Mouse (Mus musculus) liver (tissue): ENCODE results near the gene Scamp1.

Source experiments
- DNase-seq: peaks from one replicate; pipeline ENCODE4 v3.0.0-alpha.2; 2020; ENCODE audit warnings: mixed read lengths

Scamp1 gene

DNA sequence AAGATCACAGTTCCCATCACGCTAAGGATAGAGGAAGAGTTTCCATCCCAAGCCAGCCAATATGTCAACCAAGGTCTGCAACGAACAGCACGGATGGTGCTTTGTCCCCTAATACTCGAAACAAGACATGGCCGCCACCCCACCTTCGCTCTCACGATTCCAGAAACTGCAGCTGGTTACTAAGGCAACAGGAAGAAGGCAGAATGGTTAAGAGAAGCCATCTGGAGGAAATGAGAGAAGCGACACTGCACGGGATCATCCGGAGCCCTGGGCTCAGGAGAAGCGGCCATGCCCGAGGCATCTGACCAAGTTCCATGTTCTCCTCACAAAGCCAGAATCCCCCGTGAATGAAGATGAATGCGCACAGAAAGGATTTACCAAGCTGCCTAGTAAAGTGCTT is 62.0 kb downstream of the Scamp1 start:
- no peak for DNase-seq

DNA sequence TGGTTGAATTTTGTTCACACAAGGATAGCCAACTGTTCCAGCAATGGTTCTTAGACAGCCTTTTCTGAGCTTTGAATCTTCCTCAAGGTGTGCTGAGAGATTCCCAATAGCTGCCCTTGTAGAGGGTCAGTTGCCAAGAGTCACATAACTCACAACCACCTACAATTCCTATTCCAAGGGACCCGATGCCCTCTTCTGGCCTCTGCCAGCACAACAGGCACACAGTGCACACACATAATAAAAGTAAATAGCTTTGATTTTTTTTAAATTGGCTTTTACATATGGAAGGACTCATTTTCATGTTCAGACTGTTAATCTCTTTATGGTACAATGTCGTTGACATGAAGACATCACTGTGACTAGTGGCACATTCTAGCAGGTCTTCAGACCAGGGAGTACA is 72.9 kb downstream of the Scamp1 start:
- no peak for DNase-seq

GRCm38 (mm10) chr13:94212179-94212578 is 73.5 kb downstream of the Scamp1 start:
- DNase-seq = no peak

DNA sequence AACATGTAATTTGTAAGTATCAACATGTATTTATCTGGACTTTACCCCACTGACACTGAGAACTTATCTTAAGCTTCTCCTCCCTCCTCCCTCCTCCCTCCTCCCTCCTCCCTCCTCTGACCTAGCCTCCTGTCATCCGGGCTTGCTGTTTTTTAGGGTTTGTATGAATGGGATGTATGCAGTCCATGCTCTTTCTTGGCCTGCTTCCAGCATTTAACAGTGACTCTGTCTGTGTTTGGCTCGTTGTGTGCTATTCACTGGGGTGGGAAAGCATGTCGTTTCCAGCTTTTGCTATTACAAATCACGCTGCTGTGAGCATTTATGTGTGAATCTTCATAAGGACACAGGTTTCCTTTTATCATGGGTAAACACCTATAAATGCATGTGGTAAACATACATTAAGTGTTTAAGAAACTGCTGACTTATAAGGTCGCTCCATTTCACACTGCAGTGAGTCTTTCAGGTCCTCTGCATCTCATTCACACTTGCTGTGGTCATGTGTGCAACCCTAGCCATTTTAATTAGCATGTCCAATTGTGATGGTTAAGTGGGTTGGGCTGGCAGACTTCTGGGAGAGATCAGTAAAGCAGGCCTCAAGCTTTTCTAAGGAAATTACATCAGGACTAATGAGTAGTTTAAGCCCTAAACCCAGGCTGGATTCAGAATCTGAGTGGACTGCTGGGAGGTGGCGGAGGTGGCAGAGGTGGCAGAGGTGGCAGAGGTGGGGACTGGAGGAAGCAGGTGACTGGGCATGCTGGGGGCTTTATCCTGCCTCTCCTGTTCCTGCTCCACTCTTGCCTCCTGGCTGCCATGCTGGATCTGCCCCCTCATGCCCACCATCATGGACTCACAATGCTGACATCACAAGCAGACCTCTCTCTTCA is 74.2 kb downstream of the Scamp1 start:
- DNase-seq = no peak

- DNase-seq = no peak
These were observed 76.8 kb downstream of the Scamp1 start for GRCm38 (mm10) chr13:94208892-94209291.

DNA sequence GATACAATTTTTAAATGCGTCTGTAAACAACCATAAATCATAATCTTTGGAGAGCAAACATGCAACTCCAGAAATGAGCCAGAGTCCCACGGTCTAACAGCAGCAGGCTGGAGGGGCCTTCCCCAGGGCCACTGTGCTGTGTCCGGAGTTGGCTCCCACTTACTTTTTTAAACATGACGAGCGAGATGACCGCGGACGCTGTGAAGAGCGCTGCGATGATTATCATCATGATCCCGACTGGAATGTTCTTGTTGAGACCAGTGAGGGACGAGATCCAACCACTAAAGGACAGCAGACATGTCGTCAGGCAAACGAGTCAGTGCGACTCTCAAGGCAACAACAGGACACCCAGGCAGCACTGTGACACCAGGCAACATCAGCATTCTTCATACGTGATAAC is 77.7 kb downstream of the Scamp1 start:
- DNase-seq = no peak

GRCm38 (mm10) chr13:94205234-94205633 is 80.4 kb downstream of the Scamp1 start:
- DNase-seq = peak; percentile 35

GRCm38 (mm10) chr13:94199829-94200228 is 85.8 kb downstream of the Scamp1 start:
- DNase-seq = no peak

DNA sequence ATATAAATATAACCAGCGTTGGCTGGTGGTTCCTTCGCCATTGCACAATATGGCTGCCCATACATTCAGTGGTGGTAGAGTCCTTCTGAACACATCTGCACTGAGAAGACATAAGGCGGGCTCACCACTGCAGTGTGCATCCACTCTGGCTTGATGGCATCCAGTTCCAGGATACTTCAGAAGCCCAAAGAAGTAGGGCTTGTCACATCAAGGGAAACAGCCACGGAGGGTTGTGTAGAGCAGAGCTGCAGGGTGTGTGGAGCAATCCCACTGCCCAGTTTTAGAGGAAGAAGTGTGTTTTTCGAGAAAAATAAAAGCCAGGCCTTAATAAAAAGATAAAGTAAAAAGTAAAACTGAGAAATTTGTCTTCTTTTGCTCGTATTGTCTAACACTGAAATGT is 87.0 kb downstream of the Scamp1 start:
- DNase-seq = no peak

GRCm38 (mm10) chr13:94193227-94193626 is 92.4 kb downstream of the Scamp1 start:
- DNase-seq = no peak

GRCm38 (mm10) chr13:94190386-94190785 is 95.3 kb downstream of the Scamp1 start:
- DNase-seq = no peak

DNA sequence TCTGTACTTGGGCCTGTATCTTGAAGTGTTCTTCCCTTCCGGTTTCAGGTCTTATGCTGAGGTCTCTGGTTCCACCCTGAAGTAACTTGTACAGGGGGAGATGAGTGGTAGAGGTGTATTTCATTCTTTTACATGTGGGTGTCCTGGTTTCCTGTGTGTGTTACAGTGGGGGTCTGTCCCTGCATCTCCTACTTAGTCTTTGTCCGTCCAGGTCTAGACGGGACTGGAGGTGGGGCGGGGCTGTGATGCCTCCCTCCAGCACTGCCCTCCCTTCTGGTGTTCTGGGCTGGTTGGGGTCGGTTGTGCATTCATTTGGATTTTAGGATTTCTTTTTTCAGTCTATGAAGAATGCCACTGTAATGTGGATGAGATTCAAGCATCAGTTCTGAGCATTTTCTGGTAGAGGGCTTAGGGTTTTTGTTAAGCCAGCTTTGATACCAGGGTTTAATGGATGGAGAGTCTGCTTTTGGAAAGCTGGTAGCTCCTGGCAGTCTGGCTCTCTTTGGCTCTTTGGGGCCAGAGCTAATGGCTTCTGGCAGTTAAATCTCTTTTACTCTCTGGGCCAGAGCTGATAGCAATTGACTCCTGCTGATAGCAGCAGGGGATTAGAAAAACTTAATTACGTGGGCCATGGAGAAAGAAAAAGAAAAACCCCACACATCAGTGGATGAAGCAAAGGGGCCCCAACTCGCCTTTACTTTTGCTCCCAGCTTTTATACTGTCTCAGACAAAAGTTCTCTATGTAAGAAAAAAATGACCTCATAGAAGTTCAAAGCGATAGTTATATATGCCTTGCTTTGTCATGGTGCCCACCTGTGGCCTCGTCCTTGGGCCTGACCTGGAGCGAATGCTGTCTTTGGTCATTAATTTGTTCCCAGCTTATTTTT is 97.2 kb downstream of the Scamp1 start:
- DNase-seq = no peak

GRCm38 (mm10) chr13:94185631-94186030 is 100.0 kb downstream of the Scamp1 start:
- no peak for DNase-seq

- DNase-seq = no peak
These were observed 100.8 kb downstream of the Scamp1 start for GRCm38 (mm10) chr13:94184726-94185456.

DNA sequence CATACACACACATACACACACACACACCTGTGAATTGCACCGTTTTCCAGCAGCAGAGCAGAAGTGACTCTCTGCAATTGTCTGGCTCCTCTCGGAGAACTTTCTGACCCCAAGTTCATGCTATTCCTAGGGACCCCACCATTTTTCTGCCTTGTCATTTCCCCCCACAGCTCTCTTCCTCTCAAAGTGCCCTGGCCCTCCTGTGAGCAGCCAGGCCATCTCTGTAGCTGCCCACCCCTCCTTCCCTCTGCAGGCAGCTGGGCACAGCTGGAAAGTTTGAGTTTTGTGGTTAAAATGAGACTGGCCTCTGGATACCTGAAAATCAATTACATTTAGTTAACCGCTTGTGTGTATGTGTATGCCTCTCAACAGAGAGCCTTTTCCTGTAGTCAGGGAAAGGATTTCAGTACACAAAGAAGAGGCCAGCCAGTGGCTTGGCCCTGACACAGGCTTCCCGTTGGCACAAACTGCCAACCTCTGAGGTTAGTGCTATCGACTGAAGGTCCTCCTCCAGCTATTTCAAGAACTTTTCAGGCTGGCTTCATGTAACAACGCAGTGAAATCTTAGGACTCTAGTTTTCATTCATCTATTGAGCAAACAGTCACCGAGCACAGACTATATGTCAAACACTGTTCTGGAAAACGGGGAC is 102.2 kb downstream of the Scamp1 start:
- DNase-seq = no peak

GRCm38 (mm10) chr13:94182026-94182425 is 103.6 kb downstream of the Scamp1 start:
- DNase-seq = no peak

DNA sequence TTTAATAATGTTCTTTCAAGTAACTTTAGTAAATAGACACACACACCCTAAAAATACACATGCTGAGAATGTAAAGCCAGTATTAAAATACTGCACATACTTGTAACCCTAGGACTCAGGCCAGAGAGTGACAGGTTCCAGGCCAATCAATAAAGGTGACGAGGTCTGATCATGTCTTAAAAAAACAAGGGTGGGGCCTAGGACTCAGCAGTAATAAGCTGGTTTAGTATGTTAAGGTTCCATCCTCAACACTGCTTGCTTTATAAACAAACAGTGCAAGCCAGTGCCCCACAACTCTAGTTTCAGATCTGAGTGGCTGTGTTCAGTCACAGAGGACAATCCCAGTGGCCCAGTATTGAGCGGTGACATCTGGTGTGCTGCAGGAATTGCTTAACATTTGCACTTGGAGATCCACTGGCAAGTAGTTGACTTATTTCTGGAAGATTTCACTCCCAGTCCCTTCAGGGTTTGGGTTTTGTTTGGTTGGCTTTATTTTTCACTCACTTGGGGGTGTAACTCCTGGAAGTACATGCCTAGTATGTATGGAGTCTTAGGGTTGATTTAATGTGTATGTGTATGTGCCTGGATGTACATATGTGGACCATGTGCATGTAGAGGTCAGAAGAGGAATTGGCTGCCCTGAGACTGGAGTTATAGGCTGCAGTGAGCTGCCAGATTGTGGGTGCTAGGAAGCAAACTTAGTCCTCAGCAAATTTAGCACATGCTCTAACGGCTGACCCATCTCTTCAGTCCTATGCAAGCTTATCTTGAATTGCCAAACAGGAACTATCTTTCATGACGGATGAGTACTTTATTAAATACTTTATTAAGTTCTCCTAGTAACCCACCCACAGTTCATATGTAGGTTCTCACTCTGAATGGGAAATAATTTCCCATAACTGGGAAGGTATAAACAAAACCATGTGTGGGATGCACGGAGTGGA is 104.9 kb downstream of the Scamp1 start:
- no peak for DNase-seq

DNA sequence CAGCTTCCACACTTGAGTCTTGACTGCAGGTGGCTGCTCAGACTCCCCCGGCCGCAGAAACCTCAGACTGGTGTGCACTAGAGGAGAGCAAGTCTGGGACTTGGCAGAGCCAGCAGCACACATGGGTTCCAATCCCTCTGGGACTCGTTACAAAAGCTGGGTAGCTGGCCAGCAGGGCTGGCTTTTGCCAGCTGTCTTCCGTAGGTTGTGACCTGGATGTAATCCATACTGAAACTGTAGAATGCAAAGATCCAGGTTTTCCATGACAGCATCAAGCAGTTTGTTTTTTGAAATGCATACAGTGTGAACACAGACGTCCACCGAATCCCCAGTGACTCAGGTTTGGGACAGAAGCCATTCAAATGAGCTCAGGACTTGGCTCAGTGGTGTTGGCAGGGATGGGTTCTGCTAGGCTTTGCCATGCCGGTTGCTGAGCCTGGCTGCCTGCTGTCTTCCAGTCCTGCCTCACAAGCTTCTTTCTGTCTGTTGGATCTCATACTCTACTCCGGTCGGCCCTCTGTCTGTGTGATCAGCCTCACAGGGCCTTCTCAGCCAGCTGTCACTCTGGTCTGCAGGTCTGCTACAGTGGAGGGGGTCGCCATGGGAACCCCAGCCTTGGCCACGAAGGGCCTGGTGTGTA is 107.1 kb downstream of the Scamp1 start:
- no peak for DNase-seq

DNA sequence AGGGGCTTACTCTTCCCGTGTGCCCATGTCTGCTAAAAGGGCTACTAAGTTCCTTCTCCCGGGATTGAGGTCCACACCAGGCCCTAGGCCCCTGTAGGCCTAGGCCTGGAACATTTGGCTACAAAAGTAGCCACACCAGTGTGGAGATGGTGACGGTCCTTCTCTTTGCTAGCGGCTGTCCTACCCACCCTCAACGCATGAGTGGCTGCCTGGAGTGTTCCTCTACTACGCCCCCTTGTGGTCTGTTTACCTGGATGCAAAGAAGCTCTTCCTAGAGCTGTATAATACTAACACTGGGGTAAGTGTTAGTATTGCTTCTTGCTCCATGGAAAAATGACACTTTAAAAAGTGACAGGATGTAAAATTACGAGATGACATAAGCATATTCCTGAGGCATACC is 108.5 kb downstream of the Scamp1 start:
- DNase-seq = peak; percentile 58

- peak; percentile 32 for DNase-seq
These were observed 110.1 kb downstream of the Scamp1 start for GRCm38 (mm10) chr13:94175379-94176050.
